Mouse (Mus musculus): ENCODE measurements at regions not wholly inside any gene's neighbourhood (a gene's known extent, or its start where the extent isn't known, plus 50 kb on each side); places are given as distances from the start of the nearest gene placed in this dataset.

- Histone ChIP-seq H3K27me3 (ENCODE audit: control insufficient read depth, insufficient read depth, low read length) (no peaks in the 10 kb centered on the region), H3K4me1 (ENCODE audit: control insufficient read depth, insufficient read depth, low read length) (no peaks in the 10 kb centered on the region), H3K4me2 (ENCODE audit: low read length) (no peak overlapping the region), H3K9ac (replicated peaks; ENCODE audit: low read length) (no peak overlapping the region), H3K36me3 (ENCODE audit: control insufficient read depth, insufficient read depth, low read length) (no peaks in the 10 kb centered on the region), H3K27ac (replicated peaks; ENCODE audit: low read depth, low read length) (no peak overlapping the region), H3K4me3 (replicated peaks; ENCODE audit: low read depth, low read length) (no peak overlapping the region), H3K9me3 (ENCODE audit: control insufficient read depth, low read length) (no peaks in the 10 kb centered on the region)
- ATAC-seq (ENCODE audit: low FRiP score, low TSS enrichment) = no peak
- no peak for DNase-seq
- WGBS = 73% methylated on average over 2 of the region's 2 CpGs
These were observed 656.8 kb downstream of the Htr1a start for GRCm38 (mm10) chr13:106100239-106100638.

- no peaks in the 10 kb centered on the region for H3K36me3 ChIP-seq (ENCODE audit: control insufficient read depth, insufficient read depth, low read length)
- no peaks in the 10 kb centered on the region for H3K4me1 ChIP-seq (ENCODE audit: control insufficient read depth, insufficient read depth, low read length)
- WGBS = 84% methylated on average over 2 of the region's 2 CpGs
- DNase-seq (no peak), ATAC-seq (ENCODE audit: low FRiP score, low TSS enrichment) (no peak)
- no peaks in the 10 kb centered on the region for H3K9me3 ChIP-seq (ENCODE audit: control insufficient read depth, low read length)
- no peaks in the 10 kb centered on the region for H3K27me3 ChIP-seq (ENCODE audit: control insufficient read depth, insufficient read depth, low read length)
- H3K9ac ChIP-seq (replicated peaks; ENCODE audit: low read length) = no peak overlapping the region
- no peak overlapping the region for H3K4me2 ChIP-seq (ENCODE audit: low read length)
- no peak overlapping the region for H3K27ac ChIP-seq (replicated peaks; ENCODE audit: low read depth, low read length)
- H3K4me3 ChIP-seq (replicated peaks; ENCODE audit: low read depth, low read length) = no peak overlapping the region
These were observed 698.7 kb downstream of the Htr1a start for GRCm38 (mm10) chr13:106142128-106142527.

- no peak overlapping the region for H3K27ac ChIP-seq (replicated peaks; ENCODE audit: low read depth, low read length)
- 80% methylated on average over 3 of the region's 3 CpGs for WGBS
- ATAC-seq (ENCODE audit: low FRiP score, low TSS enrichment) (no peak), DNase-seq (no peak)
- no peak overlapping the region for H3K9ac ChIP-seq (replicated peaks; ENCODE audit: low read length)
- H3K4me2 ChIP-seq (ENCODE audit: low read length) = no peak overlapping the region
- H3K9me3 ChIP-seq (ENCODE audit: control insufficient read depth, low read length) = no peaks in the 10 kb centered on the region
- H3K27me3 ChIP-seq (ENCODE audit: control insufficient read depth, insufficient read depth, low read length) = no peaks in the 10 kb centered on the region
- H3K4me1 ChIP-seq (ENCODE audit: control insufficient read depth, insufficient read depth, low read length) = no peaks in the 10 kb centered on the region
- no peaks in the 10 kb centered on the region for H3K36me3 ChIP-seq (ENCODE audit: control insufficient read depth, insufficient read depth, low read length)
- no peak overlapping the region for H3K4me3 ChIP-seq (replicated peaks; ENCODE audit: low read depth, low read length)
These were observed 722.9 kb downstream of the Htr1a start for GRCm38 (mm10) chr13:106166377-106166776.

GRCm38 (mm10) chr13:106173377-106173776, 729.9 kb downstream of the Htr1a start:
- Histone ChIP-seq H3K4me2 (ENCODE audit: low read length) (no peak overlapping the region), H3K27ac (replicated peaks; ENCODE audit: low read depth, low read length) (no peak overlapping the region), H3K9me3 (ENCODE audit: control insufficient read depth, low read length) (no peaks in the 10 kb centered on the region), H3K4me1 (ENCODE audit: control insufficient read depth, insufficient read depth, low read length) (no peaks in the 10 kb centered on the region), H3K9ac (replicated peaks; ENCODE audit: low read length) (no peak overlapping the region), H3K36me3 (ENCODE audit: control insufficient read depth, insufficient read depth, low read length) (no peaks in the 10 kb centered on the region), H3K27me3 (ENCODE audit: control insufficient read depth, insufficient read depth, low read length) (no peaks in the 10 kb centered on the region), H3K4me3 (replicated peaks; ENCODE audit: low read depth, low read length) (no peak overlapping the region)
- ATAC-seq (ENCODE audit: low FRiP score, low TSS enrichment) (no peak), DNase-seq (peak; percentile 13)
- WGBS = 29% methylated on average over 4 of the region's 4 CpGs

- H3K4me1 ChIP-seq (ENCODE audit: control insufficient read depth, insufficient read depth, low read length) = no peaks in the 10 kb centered on the region
- no peaks in the 10 kb centered on the region for H3K9me3 ChIP-seq (ENCODE audit: control insufficient read depth, low read length)
- no peaks in the 10 kb centered on the region for H3K36me3 ChIP-seq (ENCODE audit: control insufficient read depth, insufficient read depth, low read length)
- no peak overlapping the region for H3K4me3 ChIP-seq (replicated peaks; ENCODE audit: low read depth, low read length)
- H3K9ac ChIP-seq (replicated peaks; ENCODE audit: low read length) = no peak overlapping the region
- no peak overlapping the region for H3K27ac ChIP-seq (replicated peaks; ENCODE audit: low read depth, low read length)
- H3K27me3 ChIP-seq (ENCODE audit: control insufficient read depth, insufficient read depth, low read length) = no peaks in the 10 kb centered on the region
- DNase-seq = no peak
- WGBS = 80% methylated on average over 4 of the region's 4 CpGs
- H3K4me2 ChIP-seq (ENCODE audit: low read length) = no peak overlapping the region
- no peak for ATAC-seq (ENCODE audit: low FRiP score, low TSS enrichment)
These were observed 730.9 kb downstream of the Htr1a start for GRCm38 (mm10) chr13:106174321-106174720.

GRCm38 (mm10) chr13:106180734-106181133, 737.3 kb downstream of the Htr1a start:
- Histone ChIP-seq H3K4me3 (replicated peaks; ENCODE audit: low read depth, low read length) (no peak overlapping the region), H3K27ac (replicated peaks; ENCODE audit: low read depth, low read length) (no peak overlapping the region), H3K4me2 (ENCODE audit: low read length) (no peak overlapping the region), H3K4me1 (ENCODE audit: control insufficient read depth, insufficient read depth, low read length) (no peaks in the 10 kb centered on the region), H3K36me3 (ENCODE audit: control insufficient read depth, insufficient read depth, low read length) (no peaks in the 10 kb centered on the region), H3K27me3 (ENCODE audit: control insufficient read depth, insufficient read depth, low read length) (no peaks in the 10 kb centered on the region), H3K9me3 (ENCODE audit: control insufficient read depth, low read length) (no peaks in the 10 kb centered on the region), H3K9ac (replicated peaks; ENCODE audit: low read length) (no peak overlapping the region)
- DNase-seq (no peak), ATAC-seq (ENCODE audit: low FRiP score, low TSS enrichment) (no peak)
- 47% methylated on average over 3 of the region's 3 CpGs for WGBS
